Mouse (Mus musculus): ENCODE results near the gene 4930402H24Rik. TPM values are rescaled to one million over a fixed set of nuclear protein-coding genes. Genes with fewer than 3 reads are reported as not detected.

4930402H24Rik gene
- polyA plus RNA-seq, 1 experiment from 2014 or later = 20.5 TPM

- Histone ChIP-seq H3K4me1 (peaks cover 20% of the 10 kb centered on the region), H3K4me3 (peak overlapping the region; percentile 75), H3K27me3 (ENCODE audit: low read depth, poor library complexity, severe bottlenecking) (peaks cover 65% of the 10 kb centered on the region), H3K27ac (peak overlapping the region; percentile 54; the same call in 1 of the 2 replicates), H3K36me3 (no peaks in the 10 kb centered on the region), H3K9me3 (replicated peaks) (no peaks in the 10 kb centered on the region)
- WGBS = 6% methylated on average over 14 of the region's 14 CpGs
- DNase-seq (ENCODE audit: low spot score) = peak; percentile 43
Observed at GRCm38 (mm10) chr2:130697821-130698266, 208.4 kb downstream of the 4930402H24Rik start.

- Histone ChIP-seq H3K36me3 (no peaks in the 10 kb centered on the region), H3K9me3 (replicated peaks) (no peaks in the 10 kb centered on the region), H3K27me3 (ENCODE audit: low read depth, poor library complexity, severe bottlenecking) (peaks cover 65% of the 10 kb centered on the region), H3K4me3 (peak within 1 kb of the TSS; percentile 75), H3K4me1 (peaks cover 20% of the 10 kb centered on the region), H3K27ac (peak within 1 kb of the TSS; percentile 54; the same call in 1 of the 2 replicates)
- under 1% methylated on average over 65 of the region's 65 CpGs for WGBS
- DNase-seq (ENCODE audit: low spot score) = peak; percentile 77
Observed at GRCm38 (mm10) chr2:130697153-130697810, 208.9 kb downstream of the 4930402H24Rik start, which contains the start of gene Slc4a11. Gene Slc4a11, minus strand, starts transcription at chr2:130697519.

- Histone ChIP-seq H3K36me3 (no peaks in the 10 kb centered on the region), H3K27ac (peak overlapping the region; percentile 54; the same call in 1 of the 2 replicates), H3K4me1 (peaks cover 20% of the 10 kb centered on the region), H3K9me3 (replicated peaks) (no peaks in the 10 kb centered on the region), H3K4me3 (peak overlapping the region; percentile 75), H3K27me3 (ENCODE audit: low read depth, poor library complexity, severe bottlenecking) (peaks cover 65% of the 10 kb centered on the region)
- WGBS = under 1% methylated on average over 31 of the region's 31 CpGs
- peak; percentile 66 for DNase-seq (ENCODE audit: low spot score)
Observed at GRCm38 (mm10) chr2:130696700-130697152, 209.5 kb downstream of the 4930402H24Rik start.

- no peak for DNase-seq (ENCODE audit: low spot score)
- 46% methylated on average over 3 of the region's 3 CpGs for WGBS
- H3K27me3 ChIP-seq (ENCODE audit: low read depth, poor library complexity, severe bottlenecking) = peaks cover 48% of the 10 kb centered on the region
- no peaks in the 10 kb centered on the region for H3K9me3 ChIP-seq (replicated peaks)
- no peak overlapping the region for H3K27ac ChIP-seq
- no peaks in the 10 kb centered on the region for H3K36me3 ChIP-seq
- H3K4me3 ChIP-seq = no peak overlapping the region
- H3K4me1 ChIP-seq = peaks cover 20% of the 10 kb centered on the region
Observed at GRCm38 (mm10) chr2:130693563-130693962, 212.6 kb downstream of the 4930402H24Rik start.

- H3K4me1 ChIP-seq = no peaks in the 10 kb centered on the region
- peaks cover 2% of the 10 kb centered on the region; the same call in 1 of the 2 replicates for H3K27me3 ChIP-seq (ENCODE audit: low read depth, poor library complexity, severe bottlenecking)
- WGBS = 83% methylated on average over 2 of the region's 2 CpGs
- peaks cover 23% of the 10 kb centered on the region for H3K36me3 ChIP-seq
- no peak overlapping the region for H3K4me3 ChIP-seq
- no peak overlapping the region for H3K27ac ChIP-seq
- DNase-seq (ENCODE audit: low spot score) = no peak
- no peaks in the 10 kb centered on the region for H3K9me3 ChIP-seq (replicated peaks)
Observed at GRCm38 (mm10) chr2:130689011-130689410, 217.2 kb downstream of the 4930402H24Rik start.

- peaks cover 59% of the 10 kb centered on the region for H3K36me3 ChIP-seq
- 88% methylated on average over 9 of the region's 9 CpGs for WGBS
Observed at GRCm38 (mm10) chr2:130685426-130685825, 220.8 kb downstream of the 4930402H24Rik start.

GRCm38 (mm10) chr2:130681531-130681930, 224.7 kb downstream of the 4930402H24Rik start:
- Histone ChIP-seq H3K9me3 (replicated peaks) (no peaks in the 10 kb centered on the region), H3K27ac (no peak overlapping the region), H3K4me3 (no peak overlapping the region), H3K4me1 (no peaks in the 10 kb centered on the region), H3K36me3 (peaks cover 98% of the 10 kb centered on the region), H3K27me3 (ENCODE audit: low read depth, poor library complexity, severe bottlenecking) (no peaks in the 10 kb centered on the region)
- WGBS = 89% methylated on average over 3 of the region's 3 CpGs
- no peak for DNase-seq (ENCODE audit: low spot score)

More at GRCm38 (mm10) chr2:130685426-130685825, 220.8 kb downstream of the 4930402H24Rik start:
- DNase-seq (ENCODE audit: low spot score) = no peak
- no peak overlapping the region for H3K27ac ChIP-seq
- no peak overlapping the region for H3K4me3 ChIP-seq
- no peaks in the 10 kb centered on the region for H3K9me3 ChIP-seq (replicated peaks)
- no peaks in the 10 kb centered on the region for H3K27me3 ChIP-seq (ENCODE audit: low read depth, poor library complexity, severe bottlenecking)
- no peaks in the 10 kb centered on the region for H3K4me1 ChIP-seq

- no peak for DNase-seq (ENCODE audit: low spot score)
- H3K27me3 ChIP-seq (ENCODE audit: low read depth, poor library complexity, severe bottlenecking) = no peaks in the 10 kb centered on the region
- no peaks in the 10 kb centered on the region for H3K4me1 ChIP-seq
- H3K27ac ChIP-seq = no peak overlapping the region
- H3K4me3 ChIP-seq = no peak overlapping the region
- H3K36me3 ChIP-seq = peaks cover 100% of the 10 kb centered on the region
- 93% methylated on average over 6 of the region's 6 CpGs for WGBS
- no peaks in the 10 kb centered on the region for H3K9me3 ChIP-seq (replicated peaks)
Observed at GRCm38 (mm10) chr2:130679899-130680298, 226.3 kb downstream of the 4930402H24Rik start.

GRCm38 (mm10) chr2:130679154-130679553, 227.1 kb downstream of the 4930402H24Rik start:
- peaks cover 100% of the 10 kb centered on the region for H3K36me3 ChIP-seq

GRCm38 (mm10) chr2:130677211-130677610, 229.0 kb downstream of the 4930402H24Rik start:
- H3K27ac ChIP-seq = no peak overlapping the region
- H3K36me3 ChIP-seq = peaks cover 98% of the 10 kb centered on the region
- DNase-seq (ENCODE audit: low spot score) = no peak
- H3K4me1 ChIP-seq = no peaks in the 10 kb centered on the region
- no peak overlapping the region for H3K4me3 ChIP-seq
- 91% methylated on average over 10 of the region's 10 CpGs for WGBS
- H3K9me3 ChIP-seq (replicated peaks) = no peaks in the 10 kb centered on the region
- no peaks in the 10 kb centered on the region for H3K27me3 ChIP-seq (ENCODE audit: low read depth, poor library complexity, severe bottlenecking)

More at GRCm38 (mm10) chr2:130679154-130679553, 227.1 kb downstream of the 4930402H24Rik start:
- Histone ChIP-seq H3K4me1 (no peaks in the 10 kb centered on the region), H3K9me3 (replicated peaks) (no peaks in the 10 kb centered on the region), H3K4me3 (no peak overlapping the region), H3K27me3 (ENCODE audit: low read depth, poor library complexity, severe bottlenecking) (no peaks in the 10 kb centered on the region), H3K27ac (no peak overlapping the region)
- WGBS = 93% methylated on average over 12 of the region's 12 CpGs
- DNase-seq (ENCODE audit: low spot score) = no peak

- Histone ChIP-seq H3K4me3 (peak within 1 kb of the TSS; percentile 79), H3K27me3 (ENCODE audit: low read depth, poor library complexity, severe bottlenecking) (no peaks in the 10 kb centered on the region), H3K27ac (peak within 1 kb of the TSS; percentile 89), H3K9me3 (replicated peaks) (no peaks in the 10 kb centered on the region), H3K4me1 (peaks cover 27% of the 10 kb centered on the region), H3K36me3 (peaks cover 21% of the 10 kb centered on the region)
- peak; percentile 90 for DNase-seq (ENCODE audit: low spot score)
- WGBS = 1% methylated on average over 31 of the region's 31 CpGs
Observed at GRCm38 (mm10) chr2:130667559-130667958, 238.6 kb downstream of the 4930402H24Rik start, which contains the start of gene Itpa. Gene Itpa, plus strand, starts transcription at chr2:130667610.

- WGBS = under 1% methylated on average over 40 of the region's 40 CpGs
- no peaks in the 10 kb centered on the region for H3K27me3 ChIP-seq (ENCODE audit: low read depth, poor library complexity, severe bottlenecking)
- peak; percentile 91 for DNase-seq (ENCODE audit: low spot score)
- peaks cover 35% of the 10 kb centered on the region for H3K36me3 ChIP-seq
- peak within 1 kb of the TSS; percentile 67 for H3K4me3 ChIP-seq
- H3K9me3 ChIP-seq (replicated peaks) = no peaks in the 10 kb centered on the region
- peaks cover 31% of the 10 kb centered on the region for H3K4me1 ChIP-seq
- H3K27ac ChIP-seq = peak within 1 kb of the TSS; percentile 97
Observed at GRCm38 (mm10) chr2:130664102-130664701, 242.0 kb downstream of the 4930402H24Rik start, which contains the start of gene Ddrgk1. Gene Ddrgk1, minus strand, starts transcription at chr2:130664659.

GRCm38 (mm10) chr2:130663342-130663741, 242.9 kb downstream of the 4930402H24Rik start:
- 92% methylated on average over 11 of the region's 11 CpGs for WGBS
- Histone ChIP-seq H3K4me3 (peak overlapping the region; percentile 67), H3K9me3 (replicated peaks) (no peaks in the 10 kb centered on the region), H3K36me3 (peaks cover 43% of the 10 kb centered on the region), H3K27ac (peak overlapping the region; percentile 97), H3K27me3 (ENCODE audit: low read depth, poor library complexity, severe bottlenecking) (no peaks in the 10 kb centered on the region), H3K4me1 (peaks cover 28% of the 10 kb centered on the region)
- DNase-seq (ENCODE audit: low spot score) = no peak

All from limb, embryonic 10.5 days (tissue).